Mouse (Mus musculus) spleen, postnatal 14 days (tissue): ENCODE measurements around the gene Nos1ap.

ENCODE experiments used
- DNase-seq, 2 experiments: peaks; one replicate each; pipeline ENCODE4 v3.0.0; 2021 to 2022; ENCODE audit warnings: low spot score in 2 of 2

Gene Nos1ap

DNA sequence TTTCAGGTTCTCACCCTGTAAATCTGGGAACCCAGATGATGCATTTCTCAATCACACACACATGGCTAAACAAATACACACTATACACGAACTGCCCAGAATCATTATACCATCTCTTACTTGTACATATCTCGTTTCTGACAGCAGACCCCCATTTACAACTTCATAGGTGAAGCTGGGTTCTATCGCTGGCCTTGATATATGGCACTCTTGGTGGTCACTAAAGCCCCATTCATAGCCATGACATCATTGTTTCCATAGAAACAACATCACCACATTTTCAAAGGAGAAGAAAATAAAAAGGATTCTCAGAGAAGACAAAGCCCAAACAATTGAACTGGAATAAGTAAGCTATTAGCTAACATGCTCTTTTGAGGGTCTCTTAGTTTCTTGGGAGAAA lies 174.3 kb downstream of the Nos1ap start:
- DNase-seq: no peak

DNA sequence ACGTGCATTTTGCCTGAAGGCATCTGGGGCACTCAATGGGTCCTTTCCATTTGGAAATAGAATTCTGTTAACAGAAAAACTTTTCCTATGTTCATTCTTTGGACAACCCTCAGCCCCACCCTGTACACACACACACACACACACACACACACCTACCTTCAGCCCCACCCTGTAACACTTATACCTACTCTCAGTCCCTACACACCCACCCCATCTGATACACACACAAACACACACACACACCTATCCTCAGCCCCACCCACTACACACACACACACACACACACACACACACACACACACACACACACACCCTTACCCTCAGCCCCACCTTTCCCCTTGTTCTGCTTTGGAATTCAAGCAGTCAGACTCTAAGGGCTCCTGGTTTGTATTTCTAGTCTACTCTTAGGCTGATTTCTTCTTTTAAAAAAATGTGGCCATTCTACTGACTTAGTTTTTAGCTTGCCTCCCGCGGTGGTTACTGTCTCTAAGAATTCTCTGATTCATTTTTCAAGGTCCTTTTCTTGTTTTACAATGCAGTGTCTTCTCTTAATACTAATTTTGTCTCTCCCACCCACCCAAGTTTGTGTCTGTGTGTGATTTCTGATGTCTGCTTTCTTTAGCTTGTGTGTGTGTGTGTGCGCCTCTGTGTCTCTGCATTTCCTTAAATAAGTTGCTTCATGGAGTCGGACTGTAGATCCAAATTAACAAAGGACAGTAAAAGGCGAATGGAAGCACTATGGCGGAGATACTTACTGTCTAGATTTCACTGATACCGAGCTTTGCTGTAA lies 179.1 kb downstream of the Nos1ap start:
- DNase-seq: no peak

DNA sequence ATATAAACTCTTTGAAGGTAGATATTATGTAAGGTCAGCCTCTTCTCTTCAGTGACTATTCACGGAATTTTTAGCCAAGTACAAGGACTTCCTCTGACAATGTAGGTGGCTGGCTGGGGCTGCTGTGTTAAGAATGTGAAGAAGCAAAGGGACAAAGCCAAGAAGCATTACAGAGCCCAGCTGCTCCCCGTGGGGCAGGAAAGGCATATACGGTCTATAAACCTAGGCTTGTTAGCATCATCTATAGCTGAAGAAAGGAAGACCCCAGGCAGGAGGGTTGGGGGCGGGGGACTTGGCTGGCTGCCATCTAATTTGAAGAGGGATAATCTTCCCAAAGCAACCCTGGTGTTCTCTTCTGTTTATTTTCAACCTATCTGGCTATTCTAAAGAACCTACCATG lies 180.6 kb downstream of the Nos1ap start:
- DNase-seq: no peak

DNA sequence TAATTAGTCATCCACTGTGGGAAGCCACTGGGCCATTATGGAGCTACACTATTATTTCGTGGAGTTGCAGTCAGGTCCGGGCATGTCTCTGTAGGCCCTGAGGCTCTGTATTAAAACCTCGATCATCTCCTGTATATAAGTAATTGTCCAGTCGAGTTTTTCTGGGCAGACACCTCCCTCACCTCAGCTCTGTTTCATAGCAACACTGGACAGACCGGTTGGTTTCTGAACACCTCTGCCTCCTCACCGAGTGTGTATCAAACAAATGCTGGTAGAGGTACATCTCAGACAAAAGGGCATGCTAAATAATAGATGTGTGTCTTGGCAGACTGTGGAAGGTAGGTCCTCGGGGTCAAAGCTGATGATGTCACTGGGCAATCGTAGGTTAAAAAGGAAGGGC lies 182.7 kb downstream of the Nos1ap start:
- no peak for DNase-seq

DNA sequence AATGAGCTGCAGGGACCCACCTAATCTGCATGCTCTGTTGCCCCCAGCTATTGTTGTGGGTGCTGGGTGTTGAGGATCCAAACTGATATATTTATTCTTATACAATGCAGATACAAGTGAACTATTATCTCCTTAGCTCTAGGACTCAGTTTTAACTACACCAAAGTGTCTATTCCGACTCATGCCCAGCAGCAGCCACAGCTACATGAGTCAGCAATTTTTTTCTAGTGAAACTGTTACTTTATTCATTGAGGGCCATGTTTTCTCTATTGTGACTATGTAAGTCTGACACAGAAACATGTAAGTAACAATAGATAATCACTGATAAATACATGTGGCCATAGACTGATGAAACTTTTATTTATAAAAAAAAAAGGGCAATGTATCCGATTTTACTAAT lies 184.5 kb downstream of the Nos1ap start:
- no peak for DNase-seq

DNA sequence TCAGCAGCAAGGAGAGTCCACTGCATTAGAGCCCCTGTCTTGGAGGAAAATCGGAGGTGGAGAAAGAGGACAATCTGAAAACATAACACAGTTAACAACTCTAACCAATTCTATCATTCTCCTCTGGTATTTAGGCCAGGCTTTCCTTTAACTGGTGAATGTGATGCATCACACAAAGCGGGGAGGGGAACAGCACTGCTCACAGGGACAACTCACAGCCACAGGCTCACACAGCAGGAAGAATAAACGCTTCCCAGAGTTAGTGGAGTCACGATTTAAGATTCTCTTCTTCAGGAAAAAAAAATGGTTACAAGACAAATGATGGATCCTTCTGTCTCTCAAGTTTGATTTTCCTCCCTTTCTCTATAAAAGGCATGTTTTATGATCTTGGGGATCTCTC lies 187.0 kb downstream of the Nos1ap start:
- no peak for DNase-seq

DNA sequence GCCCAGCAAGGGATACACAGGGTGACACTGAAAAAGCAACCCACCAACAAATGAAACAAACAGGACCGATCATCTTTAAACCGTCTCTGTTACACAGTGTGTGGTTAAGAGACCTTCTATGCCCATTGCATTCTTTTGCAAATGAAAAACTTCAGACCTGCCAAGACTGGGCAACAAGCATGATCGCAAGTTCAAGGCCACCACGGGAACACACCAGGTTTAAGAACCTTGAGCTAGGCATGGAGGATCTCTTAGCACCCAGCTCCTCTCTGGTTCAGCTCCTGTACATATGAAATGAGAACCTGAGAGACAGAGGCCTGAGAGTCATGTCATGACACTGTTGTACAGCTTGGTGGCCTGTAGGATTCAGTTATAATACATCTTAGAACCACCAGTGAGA lies 190.8 kb downstream of the Nos1ap start:
- DNase-seq: no peak

DNA sequence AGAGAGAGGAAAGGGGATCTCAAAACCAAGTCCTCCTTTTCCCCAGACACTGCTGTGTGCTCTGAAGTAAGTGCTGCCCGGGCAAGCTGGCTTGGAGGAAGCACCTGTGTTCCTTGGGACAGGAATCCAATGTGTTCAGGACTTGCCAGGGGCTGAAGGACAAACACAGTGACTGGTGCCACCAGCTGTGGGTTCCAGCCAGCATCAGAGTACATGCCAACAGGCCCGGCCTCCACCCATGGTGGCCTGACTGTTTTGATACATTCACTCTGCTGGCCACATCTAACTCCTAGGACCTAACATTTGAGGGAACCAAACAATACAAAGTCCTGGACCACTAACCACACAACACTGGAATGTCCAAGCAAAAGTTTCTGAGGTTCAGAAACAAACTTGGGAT lies 194.6 kb downstream of the Nos1ap start:
- no peak for DNase-seq

DNA sequence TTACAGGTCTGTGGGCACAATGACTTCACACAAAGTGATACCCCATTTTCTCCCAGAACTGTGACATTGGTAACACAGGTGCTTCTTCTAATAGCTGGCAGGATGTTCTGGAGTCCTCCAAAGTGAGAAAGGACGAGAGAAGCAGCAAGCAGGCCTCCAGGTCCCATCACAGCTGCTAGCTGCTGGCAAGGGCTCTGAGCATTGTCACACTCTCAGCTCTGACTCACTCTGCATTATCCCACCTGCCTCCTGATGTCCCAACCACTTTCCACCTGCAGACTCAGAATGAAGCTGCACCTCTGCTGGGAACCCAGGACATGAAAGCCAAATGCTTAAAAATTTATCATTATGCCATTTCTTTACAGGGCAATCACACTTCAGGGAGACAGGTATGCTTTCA lies 195.0 kb downstream of the Nos1ap start:
- no peak for DNase-seq

DNA sequence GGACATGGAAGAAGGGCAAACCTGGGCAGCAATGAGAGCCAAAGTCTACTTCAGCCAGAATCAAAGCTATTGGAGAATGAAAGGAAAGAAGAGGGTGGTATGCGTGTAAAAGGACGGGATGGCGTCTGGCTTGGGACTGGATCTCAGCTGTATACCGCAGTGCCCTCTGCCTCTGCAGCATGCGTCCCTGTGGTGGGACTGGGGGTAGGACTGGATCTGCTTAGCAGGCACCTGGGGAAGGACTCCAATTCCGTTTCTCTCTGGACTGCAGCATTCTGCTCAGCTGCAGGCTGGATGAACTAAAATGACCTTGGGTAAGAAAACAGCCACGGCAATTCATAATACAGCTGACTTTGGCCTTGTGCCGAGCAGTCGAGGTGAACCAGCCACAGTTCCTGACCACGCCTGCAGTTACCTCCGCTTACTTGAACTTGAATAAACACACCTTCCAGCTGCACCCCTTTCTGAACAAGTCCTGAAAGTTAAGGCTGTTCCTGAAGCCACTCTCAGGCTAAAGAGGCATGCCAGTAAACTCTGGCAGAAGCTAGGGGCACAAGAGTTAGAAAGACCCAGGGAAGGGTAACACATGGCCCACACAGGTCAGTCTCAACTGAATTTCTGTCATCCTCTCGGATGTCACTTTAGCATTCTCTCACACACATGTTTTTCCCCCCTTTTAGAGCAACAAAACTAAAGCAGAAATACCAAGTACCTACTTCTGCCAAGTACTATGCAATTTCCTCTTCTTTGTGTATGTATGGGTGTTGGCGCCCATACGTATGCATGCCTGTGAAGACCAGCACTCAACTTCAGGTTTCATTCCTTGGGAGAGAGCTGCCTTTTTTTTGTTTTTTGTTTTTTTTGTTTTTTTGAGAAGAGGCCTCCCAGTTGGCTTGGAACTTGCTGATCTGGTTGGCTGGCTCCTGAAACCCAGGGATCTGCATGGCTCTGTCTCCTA lies 196.6 kb downstream of the Nos1ap start:
- DNase-seq: no peak

DNA sequence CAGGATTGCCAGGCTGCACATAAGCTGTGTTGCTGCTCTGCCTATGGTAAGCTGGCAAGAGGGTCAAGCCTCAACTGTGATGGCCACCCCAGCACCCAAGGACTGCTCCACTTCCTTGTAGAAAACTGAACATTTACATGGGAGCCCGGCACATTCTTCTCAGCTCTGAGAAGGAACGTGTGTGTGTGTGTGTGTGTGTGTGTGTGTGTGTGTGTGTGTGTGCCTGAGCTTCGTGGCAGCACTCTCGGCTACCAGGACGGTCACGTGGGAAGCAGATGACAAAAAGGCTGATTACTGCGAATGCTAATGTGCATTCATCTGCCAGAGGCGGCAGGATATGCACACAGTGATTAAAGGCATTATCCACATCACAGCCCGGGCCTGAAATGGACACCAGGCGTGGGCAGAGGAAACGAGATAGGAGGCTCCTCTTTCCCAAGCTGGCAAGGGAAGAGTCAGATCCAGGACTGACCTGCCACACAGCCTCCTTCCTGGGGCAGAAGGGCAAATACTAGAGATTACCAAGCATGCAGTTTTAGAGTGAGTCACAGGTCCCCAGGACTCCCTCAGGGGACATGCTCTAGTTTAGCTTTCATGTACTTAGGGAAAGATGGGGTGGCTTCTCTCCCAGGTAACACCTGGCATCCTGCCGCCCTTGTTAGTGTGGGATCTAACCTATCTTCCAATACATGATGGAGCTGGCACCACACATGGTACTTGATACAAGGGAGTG lies 202.3 kb downstream of the Nos1ap start:
- no peak for DNase-seq

DNA sequence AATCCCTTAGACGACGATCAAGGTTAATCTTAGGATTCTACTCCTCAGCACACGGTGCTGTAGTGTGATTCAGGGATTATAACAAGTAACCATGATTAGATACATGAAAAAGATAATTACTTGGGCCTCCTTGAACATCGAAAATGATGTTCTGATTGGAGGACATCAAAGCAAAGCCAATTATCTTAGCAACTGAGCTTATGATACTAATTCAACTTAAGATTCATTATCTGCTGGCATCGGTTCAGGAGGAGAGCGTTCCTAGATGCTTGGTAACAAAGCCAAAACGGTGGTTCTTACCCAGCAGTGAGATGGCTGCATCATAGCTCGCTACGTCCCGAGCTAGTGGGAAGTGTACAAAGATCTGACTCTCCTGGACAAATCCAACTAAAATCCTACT lies 204.2 kb downstream of the Nos1ap start:
- DNase-seq: no peak

DNA sequence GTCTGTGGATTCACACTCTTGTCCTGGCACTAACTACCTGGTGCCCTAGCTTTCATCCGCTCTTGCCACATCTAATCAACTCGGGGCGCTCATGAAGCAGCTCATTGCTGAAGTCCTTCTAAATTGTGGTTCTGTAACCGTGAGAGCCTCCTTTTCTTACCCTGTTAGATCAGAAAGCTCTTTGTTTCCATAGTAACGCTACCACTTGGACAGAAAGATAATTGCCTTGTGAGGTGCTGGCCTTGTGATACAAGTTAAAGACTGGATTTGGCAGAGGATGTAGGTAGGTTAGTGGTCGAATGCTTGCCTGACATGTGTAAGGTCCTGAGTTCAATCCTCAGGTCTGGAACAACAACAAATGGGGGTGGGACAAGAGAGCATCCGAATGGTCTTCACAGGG lies 206.1 kb downstream of the Nos1ap start:
- DNase-seq: no peak

DNA sequence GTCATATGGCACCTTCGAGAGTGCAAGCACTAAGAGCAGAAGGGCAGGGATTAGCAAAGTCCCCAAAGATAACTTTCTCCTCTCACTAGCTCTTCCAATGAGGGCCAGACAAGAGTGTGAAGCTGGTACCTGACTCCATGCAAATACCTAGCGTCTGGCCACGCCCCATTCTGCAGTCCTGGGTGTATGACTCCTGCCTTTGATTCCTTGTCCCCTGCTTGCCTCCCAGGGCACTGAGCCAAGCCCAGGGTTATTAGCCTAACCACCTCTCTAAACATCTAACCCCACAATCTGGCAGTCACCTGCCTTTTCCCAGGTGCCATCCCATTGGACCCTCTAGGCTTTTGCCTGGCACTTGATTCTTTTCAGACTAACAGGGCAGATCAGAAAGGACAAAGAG lies 208.2 kb downstream of the Nos1ap start:
- DNase-seq: no peak

DNA sequence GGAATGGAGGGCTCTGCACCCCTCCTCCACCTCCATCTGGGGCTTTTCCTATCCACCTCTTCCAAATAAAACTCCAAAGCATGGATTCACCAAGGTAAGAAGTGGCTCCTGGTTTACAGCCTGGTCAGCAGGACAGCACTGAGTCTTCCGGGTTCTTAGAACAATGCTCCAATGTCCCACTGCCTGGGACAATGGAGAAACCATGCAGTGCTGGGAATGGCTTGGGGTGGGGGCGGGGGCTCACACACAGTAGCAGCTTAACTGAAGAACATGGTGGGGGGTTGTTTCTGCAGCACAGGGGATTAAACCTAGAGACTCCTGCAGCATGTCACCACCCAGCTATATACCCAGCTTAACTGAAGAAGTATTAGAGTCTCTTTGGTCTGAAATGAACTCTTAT lies 209.2 kb downstream of the Nos1ap start:
- DNase-seq: no peak

DNA sequence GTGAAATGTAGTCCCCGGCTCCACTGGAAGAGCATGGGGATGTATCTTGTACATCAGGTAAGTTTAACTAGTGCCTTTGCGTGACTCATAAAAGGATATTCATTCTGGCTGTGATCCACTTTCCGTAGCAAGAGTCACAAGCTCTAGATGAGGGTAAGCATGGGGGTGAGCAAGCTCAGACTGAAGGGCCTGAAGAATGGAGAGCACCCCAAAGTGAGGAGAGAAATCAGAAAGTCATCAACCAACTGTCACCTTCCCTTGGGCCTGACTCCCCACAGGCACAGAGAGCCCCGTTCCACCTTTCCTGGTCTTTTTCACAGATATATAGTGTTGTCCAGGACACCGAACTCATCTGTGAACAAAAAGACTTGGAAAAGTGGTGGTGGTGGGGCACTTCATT lies 213.9 kb downstream of the Nos1ap start:
- no peak for DNase-seq

DNA sequence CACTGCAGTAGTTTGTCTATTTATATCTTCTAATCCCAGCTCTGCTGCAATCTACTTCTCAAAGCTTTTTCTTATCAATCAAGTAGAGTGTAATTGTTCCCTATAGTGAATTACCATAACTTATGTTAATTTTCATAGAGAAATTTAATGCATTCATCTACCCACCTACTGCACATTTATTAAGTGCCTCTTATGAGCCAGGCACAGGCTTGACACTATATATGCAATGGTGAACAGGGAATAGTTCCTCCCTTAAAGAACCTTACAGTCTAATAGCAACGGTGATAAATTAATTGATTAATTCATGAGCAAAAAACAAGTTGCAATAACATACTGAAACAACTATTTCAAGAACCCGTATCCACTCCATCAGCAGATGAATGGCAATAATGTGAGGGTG lies 215.9 kb downstream of the Nos1ap start:
- no peak for DNase-seq

DNA sequence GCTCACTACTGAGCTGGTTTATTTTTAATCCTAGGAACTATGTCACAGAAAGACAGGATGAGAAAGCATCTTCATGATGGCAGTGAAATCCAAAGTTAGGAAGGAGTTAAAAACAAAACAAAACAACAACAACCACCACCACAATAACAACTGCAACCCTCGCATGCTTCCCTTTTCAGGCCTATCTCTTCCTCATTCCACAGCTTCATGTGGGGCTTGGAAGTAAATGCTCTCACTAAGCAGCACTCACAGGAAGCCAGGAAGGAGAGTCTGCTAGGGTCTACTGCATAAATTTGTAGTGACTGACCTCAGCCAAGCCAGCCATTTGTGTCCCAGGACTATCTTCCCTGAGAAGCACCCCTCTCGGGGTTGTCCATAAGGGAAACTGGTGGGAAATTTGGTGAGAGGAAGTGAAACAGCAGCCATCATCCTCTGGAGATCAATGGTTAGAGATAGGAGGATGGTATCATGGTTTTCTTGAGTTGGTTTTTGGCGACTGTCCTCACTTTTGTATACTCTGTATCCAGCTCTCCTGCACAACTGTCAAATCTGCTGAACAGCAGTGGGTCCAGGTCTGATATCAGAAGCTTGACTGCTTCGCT lies 218.4 kb downstream of the Nos1ap start:
- DNase-seq: no peak

DNA sequence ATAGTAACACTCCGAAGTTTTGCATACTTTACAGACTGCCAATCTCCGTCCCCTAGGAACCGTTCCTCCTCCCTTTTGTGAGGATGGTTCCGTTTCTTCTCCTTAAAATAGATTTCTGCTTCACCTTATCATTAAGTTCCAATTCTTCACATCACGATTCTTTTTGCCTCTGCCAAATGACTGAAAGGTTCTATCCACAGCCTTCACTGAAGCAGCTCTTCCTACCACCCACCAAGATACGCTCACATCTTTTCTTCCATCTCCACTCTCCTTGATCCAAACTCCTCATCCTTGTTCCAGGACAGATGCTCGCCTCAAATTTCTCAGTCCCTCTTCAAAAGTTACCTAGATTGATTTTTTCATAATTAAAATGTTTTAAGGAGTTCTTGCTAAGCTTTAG lies 220.8 kb downstream of the Nos1ap start:
- DNase-seq: no peak

DNA sequence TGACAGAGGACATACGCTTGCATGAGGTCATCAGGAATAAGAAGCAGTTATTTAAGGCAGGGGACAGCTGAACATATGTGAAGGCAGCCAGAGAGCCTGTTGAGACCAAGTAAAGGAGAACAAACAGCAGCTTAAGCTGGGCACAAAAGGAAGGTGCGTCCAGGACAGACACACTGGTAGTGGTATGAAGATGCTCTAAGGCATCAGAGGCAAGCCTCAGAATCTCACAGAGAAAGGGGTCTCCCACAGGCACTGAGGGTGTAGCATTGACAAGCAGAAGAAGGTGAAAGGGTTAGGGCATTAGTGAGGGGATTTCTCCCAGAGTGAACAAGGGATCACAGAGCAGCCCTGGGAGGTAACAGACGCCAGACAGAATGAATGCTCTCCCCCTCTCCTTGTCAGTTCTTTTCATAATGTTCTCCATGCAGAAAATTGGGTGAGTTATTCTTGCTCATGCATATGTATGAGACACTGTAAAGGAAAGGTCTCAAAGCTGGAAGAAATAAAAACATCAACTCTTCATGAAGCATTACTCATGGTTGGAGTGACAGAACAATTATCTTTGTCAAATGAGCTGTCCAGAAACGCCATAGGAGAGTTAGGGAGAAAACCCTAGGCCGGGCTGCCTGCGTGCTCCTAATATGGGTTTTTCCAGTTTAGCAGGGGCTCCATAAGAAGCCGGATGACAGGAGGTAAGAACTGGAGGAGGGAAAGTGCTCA lies 222.5 kb downstream of the Nos1ap start:
- DNase-seq: no peak

DNA sequence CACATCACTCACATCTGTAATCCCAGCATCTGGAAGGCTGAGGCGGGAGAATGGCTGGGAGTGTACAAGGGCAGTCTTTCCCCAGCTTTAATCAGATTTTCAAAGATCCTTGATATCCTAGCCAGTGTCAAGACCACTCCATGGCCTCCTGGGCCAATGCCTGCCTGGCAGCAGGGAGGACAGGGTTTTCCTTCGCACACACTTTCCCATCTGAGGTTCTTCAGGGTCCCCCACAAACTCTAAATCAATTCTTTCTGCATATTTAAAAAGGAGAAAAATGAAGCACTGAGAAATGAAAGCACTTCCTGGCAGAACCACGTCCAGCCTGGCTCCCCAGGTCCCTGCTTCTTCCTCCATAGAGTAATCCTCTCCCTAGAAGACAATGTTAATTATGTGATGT lies 225.9 kb downstream of the Nos1ap start:
- DNase-seq: no peak
